Mouse (Mus musculus): ENCODE measurements around the gene Vcp.

GRCm38 (mm10) chr4:42949051-42949675 is 51.1 kb downstream of the Vcp start:
- TF ChIP-seq NRF1 (IDR thresholded peaks at IDR 0.05; ENCODE audit: low read depth, low read length) (no peak), ZNF384 (IDR thresholded peaks at IDR 0.05; ENCODE audit: low read depth, low read length) (no peak), RAD21 (IDR thresholded peaks at IDR 0.05; ENCODE audit: low read depth, low read length) (no peak), POLR2A (IDR thresholded peaks at IDR 0.05; ENCODE audit: low read depth, low read length) (peak; percentile 33; the same call in 1 of the 2 replicates), SIN3A (IDR thresholded peaks at IDR 0.05; ENCODE audit: low read length) (no peak), CTCF (conservative IDR thresholded peaks at IDR 0.05 in 1 of 2, IDR thresholded peaks at IDR 0.05 in 1 of 2; ENCODE audit: low read depth in 2 of 2, low read length in 2 of 2) (no peak), E2F4 (IDR thresholded peaks at IDR 0.05; ENCODE audit: insufficient replicate concordance, low read depth, low read length) (0 out of 2 replicates have a peak, but pooled peaks have one; percentile 9), TCF12 (IDR thresholded peaks at IDR 0.05; ENCODE audit: low read depth, low read length) (no peak), TBP (conservative IDR thresholded peaks at IDR 0.05; ENCODE audit: low read depth, low read length) (no peak)
